Mouse (Mus musculus) urinary bladder, postnatal 4 days (tissue): Measurements from ENCODE around the gene Mettl5.

ENCODE experiments used
- DNase-seq, 2 experiments: peaks; one replicate each; pipeline ENCODE4 v3.0.0; 2021 to 2022; ENCODE audit warnings: low spot score in 2 of 2

Mettl5 gene

DNA sequence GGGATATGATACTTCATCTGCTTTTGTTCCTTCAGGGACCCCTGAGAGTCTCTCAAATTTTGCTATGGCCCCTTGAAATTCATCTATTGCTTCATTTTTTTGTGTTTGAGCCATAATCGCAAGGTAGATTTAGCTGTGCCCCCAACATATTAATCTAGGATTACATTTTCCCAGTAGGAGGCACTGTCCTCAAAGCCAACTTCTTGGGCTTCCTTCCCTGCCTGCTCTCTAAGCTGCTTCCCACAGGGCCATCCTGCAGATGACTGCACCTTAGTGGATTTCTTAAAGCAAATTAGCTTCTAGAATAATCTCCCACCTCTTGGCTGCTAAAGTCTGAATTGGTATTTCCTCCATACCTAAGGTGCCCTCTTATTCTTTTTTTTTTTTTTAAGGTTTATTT is 27.5 kb downstream of the Mettl5 start:
- DNase-seq: no peak

DNA sequence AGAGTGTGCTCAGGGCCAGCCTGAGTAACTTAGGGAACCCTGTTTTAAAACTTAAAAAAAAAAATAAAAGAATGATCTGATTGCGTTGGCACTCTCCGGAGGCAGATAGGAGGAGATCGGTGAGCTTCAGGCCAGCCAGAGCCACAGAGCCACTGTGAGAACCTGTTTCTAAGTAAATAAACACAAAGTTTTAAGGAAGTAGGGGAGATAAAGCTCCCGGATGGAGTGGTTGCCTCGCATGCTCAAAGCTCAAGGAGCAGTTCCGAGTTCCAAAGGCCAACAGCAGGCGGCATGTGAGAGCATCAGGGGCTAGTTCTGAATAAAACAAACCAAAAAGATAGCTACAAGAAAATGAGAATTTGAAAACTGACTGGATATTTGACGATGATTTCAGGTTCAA is 29.0 kb downstream of the Mettl5 start:
- no peak for DNase-seq

GRCm38 (mm10) chr2:69851427-69852058 is 33.9 kb downstream of the Mettl5 start:
- DNase-seq: no peak

- DNase-seq: no peak
These were observed 36.2 kb downstream of the Mettl5 start for GRCm38 (mm10) chr2:69849215-69849614.

GRCm38 (mm10) chr2:69840261-69840660 is 45.2 kb downstream of the Mettl5 start:
- no peak for DNase-seq

- peak in 1 of 2 experiments; percentile 4 for DNase-seq
These were observed 46.7 kb downstream of the Mettl5 start for GRCm38 (mm10) chr2:69838707-69839106.

DNA sequence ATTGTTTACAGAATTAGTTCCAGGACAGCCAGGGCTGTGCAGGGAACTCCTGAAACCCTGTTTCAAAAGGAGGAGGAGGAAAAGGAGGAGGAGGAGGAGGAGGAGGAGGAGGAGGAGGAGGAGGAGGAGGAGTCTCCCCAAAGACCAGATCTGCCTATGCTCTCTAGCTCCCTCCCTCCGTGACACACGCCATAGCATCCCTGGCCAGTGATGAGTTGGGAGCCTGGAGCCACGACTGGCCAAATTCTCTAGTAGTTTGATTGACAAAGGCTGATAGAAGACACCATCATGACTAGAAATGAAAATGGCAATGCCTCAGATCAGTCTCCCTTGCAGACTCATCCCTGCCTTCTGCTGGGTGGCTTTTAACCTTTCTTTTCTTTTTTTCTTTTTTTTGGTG is 47.4 kb downstream of the Mettl5 start:
- DNase-seq: peak in 1 of 2 experiments; percentile 38

GRCm38 (mm10) chr2:69837244-69837967 is 48.0 kb downstream of the Mettl5 start:
- DNase-seq: no peak

DNA sequence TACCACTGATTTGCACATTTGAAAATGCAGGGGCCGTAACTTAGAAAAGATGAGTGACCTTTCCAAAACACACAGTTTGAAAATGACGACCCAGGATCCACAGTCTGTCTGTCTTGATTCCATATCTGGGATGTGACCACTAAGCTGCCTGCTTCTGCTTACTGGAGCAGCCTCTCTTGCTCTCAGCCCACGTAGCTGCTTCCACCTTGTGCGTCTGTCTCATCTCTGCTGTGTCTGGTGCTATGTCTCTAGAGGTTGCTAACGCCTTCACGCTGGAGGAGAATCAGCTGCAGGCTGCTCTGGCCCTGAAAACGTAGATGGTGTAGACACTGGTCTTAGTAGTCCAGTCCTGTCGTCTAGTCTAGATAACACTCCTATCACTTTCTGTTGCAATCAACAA is 55.3 kb downstream of the Mettl5 start:
- peak in 1 of 2 experiments; percentile 4 for DNase-seq

DNA sequence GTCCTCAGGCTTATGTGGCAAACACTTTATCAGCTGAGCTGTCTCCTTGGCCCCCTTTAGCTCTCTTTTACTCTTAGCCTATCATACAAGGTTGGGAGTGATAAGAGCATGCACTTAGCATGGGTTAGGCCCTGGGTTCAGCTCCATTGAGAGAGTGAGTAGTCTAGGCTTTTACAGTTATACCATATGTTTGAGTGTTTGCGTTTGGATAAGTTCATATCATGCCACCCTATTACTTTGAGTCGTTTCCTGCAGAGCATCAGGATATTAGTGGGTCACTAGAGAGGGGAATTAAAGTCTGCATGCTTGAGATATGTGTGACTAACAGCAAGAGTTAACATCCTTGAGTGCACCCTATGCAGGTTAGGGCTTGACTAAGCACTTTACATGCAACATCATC is 55.7 kb downstream of the Mettl5 start:
- no peak for DNase-seq

DNA sequence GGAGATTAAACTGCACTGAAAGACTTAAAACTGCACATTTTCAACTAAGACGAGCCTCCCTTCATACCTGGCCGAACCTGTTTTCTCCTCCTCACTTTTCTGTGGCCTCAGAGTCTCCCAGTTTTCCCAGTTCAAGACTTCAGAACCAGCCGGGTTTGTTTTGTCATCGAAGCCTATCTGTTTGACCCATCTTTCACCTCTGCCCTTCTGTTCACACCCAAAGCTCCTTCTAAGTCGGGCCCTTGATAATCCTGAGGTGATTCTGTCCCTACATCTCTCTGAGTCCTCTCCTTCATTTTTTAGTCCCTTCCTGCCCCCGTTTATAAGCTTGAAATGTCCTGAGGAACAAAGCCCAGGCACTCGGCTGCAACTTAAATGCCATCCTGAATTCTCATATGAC is 57.4 kb downstream of the Mettl5 start:
- peak in 1 of 2 experiments; percentile 50 for DNase-seq

DNA sequence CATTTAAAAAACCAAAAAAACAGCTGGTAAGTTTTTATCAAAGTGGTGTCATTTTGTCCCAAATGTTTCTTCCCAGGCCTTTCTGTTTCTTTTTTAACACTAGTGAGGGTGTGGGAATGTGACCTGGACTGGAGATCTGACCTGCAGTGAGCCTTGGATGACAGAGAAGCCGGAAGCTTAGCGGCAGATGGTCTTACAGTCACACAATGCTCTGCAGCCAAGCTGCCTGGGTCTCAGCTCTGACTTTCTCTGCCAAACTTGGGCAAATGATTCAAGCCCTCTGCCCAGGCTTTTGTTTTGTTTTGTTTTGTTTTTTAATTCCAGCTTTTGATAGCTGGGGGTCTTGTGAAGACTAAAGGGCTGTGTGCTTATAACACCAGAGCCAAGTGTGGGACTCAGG is 59.0 kb downstream of the Mettl5 start:
- DNase-seq: peak in 1 of 2 experiments; percentile 36

DNA sequence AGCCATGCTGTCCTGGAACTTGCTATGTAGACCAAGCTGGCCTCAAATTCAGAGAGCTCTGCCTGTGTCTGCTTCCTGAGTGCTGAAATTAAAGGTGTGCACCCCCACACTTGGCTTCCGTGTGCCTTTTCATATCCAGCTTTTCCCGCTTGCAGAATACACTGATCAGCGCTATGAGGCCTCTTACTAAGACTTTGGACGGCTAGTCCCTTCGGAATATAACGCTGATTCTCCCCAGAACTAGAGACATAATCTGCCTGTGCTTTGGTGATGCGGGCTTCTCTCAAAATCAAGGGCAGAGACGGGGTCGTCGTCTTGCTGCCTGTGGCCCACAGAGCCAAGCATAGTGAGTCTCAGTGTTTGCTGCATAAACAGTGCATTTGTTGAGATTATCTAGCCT is 59.5 kb downstream of the Mettl5 start:
- DNase-seq: peak in 1 of 2 experiments; percentile 10

GRCm38 (mm10) chr2:69823129-69823677 is 62.2 kb downstream of the Mettl5 start:
- DNase-seq: peak; percentile 34 to 60

- peak; percentile 48 to 63 for DNase-seq
These were observed 62.9 kb downstream of the Mettl5 start for GRCm38 (mm10) chr2:69822361-69823128.

DNA sequence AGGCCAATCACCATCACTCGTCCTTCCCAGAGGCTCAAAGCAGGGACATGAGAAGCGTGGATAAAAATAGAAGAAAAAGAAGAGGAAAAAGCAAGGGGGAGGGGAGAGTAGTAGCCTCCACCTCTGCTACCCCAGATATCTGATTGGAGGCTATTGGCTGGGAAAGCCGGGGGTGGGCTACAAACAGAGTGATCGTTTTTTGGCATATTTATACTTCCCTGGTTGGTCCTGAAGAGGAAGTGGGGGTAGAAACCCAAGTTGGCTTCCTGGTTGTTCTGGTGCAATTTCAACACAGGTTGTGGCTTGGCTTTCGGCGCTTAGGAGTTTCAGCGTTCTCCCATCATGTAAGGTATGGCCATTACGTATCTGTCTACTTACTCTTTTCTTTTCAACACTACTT is 63.7 kb downstream of the Mettl5 start, which contains the start of gene Klhl23:
Klhl23 (plus strand) TSS at position 234 of the 400 bp plus-strand sequence.
- peak in 1 of 2 experiments; percentile 55 for DNase-seq
